Mouse (Mus musculus): Measurements from ENCODE around the gene Tcta. TPM values are rescaled to one million over a fixed set of nuclear protein-coding genes. Genes with fewer than 3 reads are reported as not detected.

Tcta gene
- polyA plus RNA-seq, 1 experiment from 2014 or later = 38.2 TPM

Other genes with a start within 250 kb of the Tcta start
- gene Mst1, start 225.7 kb downstream of the Tcta start, polyA plus RNA-seq (2014; fragmentation: Nextera tagmentation; extraction: Ambion mirVana) = 0.89 and 1.5 TPM in 2 replicates
- gene Rnf123, start 222.8 kb downstream of the Tcta start, polyA plus RNA-seq (2014; fragmentation: Nextera tagmentation; extraction: Ambion mirVana) = 22.9 and 30.2 TPM in 2 replicates
- 39.9 and 48.6 TPM in 2 replicates for gene Apeh, start 211.6 kb downstream of the Tcta start, polyA plus RNA-seq (2014; fragmentation: Nextera tagmentation; extraction: Ambion mirVana)
- 1.1 TPM in 2 replicates for gene Bsn, start 115.8 kb downstream of the Tcta start, polyA plus RNA-seq (2014; fragmentation: Nextera tagmentation; extraction: Ambion mirVana)
- 101 and 107 TPM in 2 replicates for gene Dag1, start 42.2 kb downstream of the Tcta start, polyA plus RNA-seq (2014; fragmentation: Nextera tagmentation; extraction: Ambion mirVana)
- gene Nicn1, start 15.7 kb downstream of the Tcta start, polyA plus RNA-seq (2014; fragmentation: Nextera tagmentation; extraction: Ambion mirVana) = 38.6 and 38.9 TPM in 2 replicates
- 6.1 and 6.2 TPM in 2 replicates for gene Amt, start 9.3 kb downstream of the Tcta start, polyA plus RNA-seq (2014; fragmentation: Nextera tagmentation; extraction: Ambion mirVana)
- 326 and 351 TPM in 2 replicates for gene Rhoa, start within 50 bp of the Tcta start, polyA plus RNA-seq (2014; fragmentation: Nextera tagmentation; extraction: Ambion mirVana)
- gene Gpx1, start 32.7 kb upstream of the Tcta start, polyA plus RNA-seq (2014; fragmentation: Nextera tagmentation; extraction: Ambion mirVana) = 671 and 689 TPM in 2 replicates
- gene Usp4, start 41.7 kb upstream of the Tcta start, polyA plus RNA-seq (2014; fragmentation: Nextera tagmentation; extraction: Ambion mirVana) = 88.9 and 94.2 TPM in 2 replicates
- gene 1700102P08Rik, start 86.6 kb upstream of the Tcta start, polyA plus RNA-seq (2014; fragmentation: Nextera tagmentation; extraction: Ambion mirVana) = 0.18 and 0.58 TPM in 2 replicates
- 1.1 and 1.5 TPM in 2 replicates for gene Ccdc36, start 122.3 kb upstream of the Tcta start, polyA plus RNA-seq (2014; fragmentation: Nextera tagmentation; extraction: Ambion mirVana)
- not detected in 2 replicates for gene BC048562, start 130.3 kb upstream of the Tcta start, polyA plus RNA-seq (2014; fragmentation: Nextera tagmentation; extraction: Ambion mirVana)
- 42.0 and 42.2 TPM in 2 replicates for gene Ccdc71, start 154.4 kb upstream of the Tcta start, polyA plus RNA-seq (2014; fragmentation: Nextera tagmentation; extraction: Ambion mirVana)
- gene Klhdc8b, start 155.4 kb upstream of the Tcta start, polyA plus RNA-seq (2014; fragmentation: Nextera tagmentation; extraction: Ambion mirVana) = 23.7 and 27.6 TPM in 2 replicates
- 63.8 and 67.2 TPM in 2 replicates for gene Lamb2, start 173.6 kb upstream of the Tcta start, polyA plus RNA-seq (2014; fragmentation: Nextera tagmentation; extraction: Ambion mirVana)
- 57.6 and 57.8 TPM in 2 replicates for gene Usp19, start 184.4 kb upstream of the Tcta start, polyA plus RNA-seq (2014; fragmentation: Nextera tagmentation; extraction: Ambion mirVana)
- 97.2 and 116 TPM in 2 replicates for gene Qars, start 201.5 kb upstream of the Tcta start, polyA plus RNA-seq (2014; fragmentation: Nextera tagmentation; extraction: Ambion mirVana)
- 110 and 126 TPM in 2 replicates for gene Qrich1, start 210.6 kb upstream of the Tcta start, polyA plus RNA-seq (2014; fragmentation: Nextera tagmentation; extraction: Ambion mirVana)

All from embryonic facial prominence, embryonic 14.5 days (tissue).